Mouse (Mus musculus): ENCODE data around the gene Olfm1. TPM values are rescaled to one million over a fixed set of nuclear protein-coding genes. Genes with fewer than 3 reads are reported as not detected.

The Olfm1 gene
- total and polyA plus RNA-seq, 2 experiments from 2014 or later = 4.0 to 4.7 TPM

DNA sequence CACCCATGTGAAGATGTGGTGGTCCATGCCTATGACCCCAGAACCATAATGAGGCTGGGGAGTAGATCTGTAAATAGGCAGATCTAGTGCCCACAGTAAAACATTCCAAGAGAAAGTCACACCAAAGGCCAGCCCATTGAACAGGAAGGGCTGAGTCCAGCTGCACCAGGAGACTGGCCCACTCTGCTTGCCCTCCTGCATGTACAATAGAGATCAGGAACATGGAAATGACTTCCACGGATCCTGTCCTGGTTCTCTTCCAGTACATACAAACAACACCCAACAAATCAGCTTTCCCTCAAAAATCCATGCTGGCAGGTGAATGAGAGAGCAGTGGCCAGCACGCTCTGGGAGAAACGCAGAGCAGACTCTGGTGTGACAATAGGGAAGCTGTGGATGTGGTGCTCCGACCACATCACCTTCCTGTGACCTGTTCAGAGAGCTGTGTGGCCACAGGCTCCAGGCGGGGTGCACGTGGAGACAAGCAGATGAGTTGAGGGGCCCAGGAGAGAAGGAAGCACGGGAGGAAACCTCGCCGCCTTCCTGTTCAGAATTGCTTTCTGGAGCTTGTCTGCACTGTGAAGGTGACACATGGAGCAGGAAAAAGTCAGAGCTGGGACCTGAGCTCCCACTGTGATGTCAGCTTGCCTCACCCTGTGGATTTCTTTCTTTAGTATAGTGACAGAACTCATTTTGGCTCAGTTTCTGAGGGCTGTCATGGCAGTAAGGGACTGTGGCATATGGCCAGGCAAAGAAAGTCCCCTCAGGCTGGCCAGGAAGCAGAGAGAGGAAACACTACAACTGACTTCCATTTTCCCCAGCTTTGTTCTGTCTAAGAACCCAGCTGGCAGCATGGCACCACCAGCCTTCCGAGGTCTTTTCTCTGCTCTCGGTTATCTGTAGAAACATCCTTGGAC, 19.3 kb upstream of the Olfm1 start:
- H3K9me3 ChIP-seq (replicated peaks; ENCODE audit: control insufficient read depth, low read length) = no peaks in the 10 kb centered on the region
- H3K27me3 ChIP-seq (ENCODE audit: control insufficient read depth, insufficient read depth, low read length) = no peaks in the 10 kb centered on the region
- no peak for TF ChIP-seq CTCF (IDR thresholded peaks at IDR 0.05; ENCODE audit: low read depth)
- no peak for TF ChIP-seq EP300 (IDR thresholded peaks at IDR 0.05; ENCODE audit: low read depth)
- no peaks in the 10 kb centered on the region for H3K36me3 ChIP-seq (replicated peaks; ENCODE audit: control insufficient read depth, insufficient read depth, low read length)
- H3K4me1 ChIP-seq (ENCODE audit: control insufficient read depth, insufficient read depth) = no peaks in the 10 kb centered on the region
- DNase-seq (ENCODE audit: low spot score) (no peak), ATAC-seq (ENCODE audit: insufficient read depth, low read depth) (no peak)
- no peak overlapping the region for H3K4me2 ChIP-seq (ENCODE audit: low read depth, low read length)
- H3K27ac ChIP-seq (ENCODE audit: low read depth) = no peak overlapping the region
- WGBS = 46% methylated on average over 11 of the region's 11 CpGs
- H3K4me3 ChIP-seq (ENCODE audit: low read depth, low read length) = no peak overlapping the region
- H3K9ac ChIP-seq (replicated peaks; ENCODE audit: low read depth, low read length) = no peak overlapping the region

GRCm38 (mm10) chr2:28174441-28174840, 18.4 kb upstream of the Olfm1 start:
- DNase-seq (ENCODE audit: low spot score) = no peak

DNA sequence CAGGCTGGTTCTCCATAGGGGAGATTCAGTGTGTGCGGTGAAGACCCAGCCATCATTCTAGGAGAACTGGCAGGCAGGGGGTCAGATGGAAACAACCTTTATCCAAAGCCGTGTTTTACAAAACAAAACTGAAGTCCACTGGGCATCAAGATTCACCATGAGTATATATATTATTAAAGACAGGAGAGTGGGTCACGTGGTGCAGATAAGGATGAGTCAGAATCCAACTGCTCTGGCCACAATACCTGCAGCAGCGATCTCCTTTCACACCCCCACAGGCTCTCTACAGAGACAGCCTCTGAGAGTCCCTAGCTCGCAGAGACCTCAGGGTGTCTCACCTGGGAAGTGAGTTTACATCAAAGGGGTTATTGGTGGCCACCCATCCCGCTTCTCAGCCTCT, 14.2 kb upstream of the Olfm1 start:
- H3K27ac ChIP-seq (ENCODE audit: low read depth) = no peak overlapping the region
- TF ChIP-seq CTCF (IDR thresholded peaks at IDR 0.05; ENCODE audit: low read depth) (no peak), EP300 (IDR thresholded peaks at IDR 0.05; ENCODE audit: low read depth) (no peak)
- WGBS = 55% methylated on average over 6 of the region's 6 CpGs
- no peak for DNase-seq (ENCODE audit: low spot score)
- H3K9me3 ChIP-seq (replicated peaks; ENCODE audit: control insufficient read depth, low read length) = no peaks in the 10 kb centered on the region
- no peak for ATAC-seq (ENCODE audit: insufficient read depth, low read depth)
- H3K4me3 ChIP-seq (ENCODE audit: low read depth, low read length) = no peak overlapping the region
- H3K9ac ChIP-seq (replicated peaks; ENCODE audit: low read depth, low read length) = no peak overlapping the region
- no peaks in the 10 kb centered on the region for H3K27me3 ChIP-seq (ENCODE audit: control insufficient read depth, insufficient read depth, low read length)
- H3K4me2 ChIP-seq (ENCODE audit: low read depth, low read length) = no peak overlapping the region
- H3K4me1 ChIP-seq (ENCODE audit: control insufficient read depth, insufficient read depth) = no peaks in the 10 kb centered on the region
- no peaks in the 10 kb centered on the region for H3K36me3 ChIP-seq (replicated peaks; ENCODE audit: control insufficient read depth, insufficient read depth, low read length)

More at GRCm38 (mm10) chr2:28174441-28174840, 18.4 kb upstream of the Olfm1 start:
- H3K9me3 ChIP-seq (replicated peaks; ENCODE audit: control insufficient read depth, low read length) = no peaks in the 10 kb centered on the region
- no peak for TF ChIP-seq CTCF (IDR thresholded peaks at IDR 0.05; ENCODE audit: low read depth)
- no peak for TF ChIP-seq EP300 (IDR thresholded peaks at IDR 0.05; ENCODE audit: low read depth)
- H3K4me2 ChIP-seq (ENCODE audit: low read depth, low read length) = no peak overlapping the region
- no peak overlapping the region for H3K9ac ChIP-seq (replicated peaks; ENCODE audit: low read depth, low read length)
- no peak overlapping the region for H3K27ac ChIP-seq (ENCODE audit: low read depth)
- no peak for ATAC-seq (ENCODE audit: insufficient read depth, low read depth)
- H3K4me1 ChIP-seq (ENCODE audit: control insufficient read depth, insufficient read depth) = no peaks in the 10 kb centered on the region
- no peaks in the 10 kb centered on the region for H3K36me3 ChIP-seq (replicated peaks; ENCODE audit: control insufficient read depth, insufficient read depth, low read length)
- no peak overlapping the region for H3K4me3 ChIP-seq (ENCODE audit: low read depth, low read length)
- no peaks in the 10 kb centered on the region for H3K27me3 ChIP-seq (ENCODE audit: control insufficient read depth, insufficient read depth, low read length)
- WGBS = 59% methylated on average over 3 of the region's 3 CpGs

- no peak overlapping the region for H3K27ac ChIP-seq (ENCODE audit: low read depth)
- no peaks in the 10 kb centered on the region for H3K9me3 ChIP-seq (replicated peaks; ENCODE audit: control insufficient read depth, low read length)
- H3K27me3 ChIP-seq (ENCODE audit: control insufficient read depth, insufficient read depth, low read length) = no peaks in the 10 kb centered on the region
- ATAC-seq (ENCODE audit: insufficient read depth, low read depth) = no peak
- H3K9ac ChIP-seq (replicated peaks; ENCODE audit: low read depth, low read length) = no peak overlapping the region
- TF ChIP-seq EP300 (IDR thresholded peaks at IDR 0.05; ENCODE audit: low read depth) = no peak
- no peak for TF ChIP-seq CTCF (IDR thresholded peaks at IDR 0.05; ENCODE audit: low read depth)
- DNase-seq (ENCODE audit: low spot score) = no peak
- H3K36me3 ChIP-seq (replicated peaks; ENCODE audit: control insufficient read depth, insufficient read depth, low read length) = no peaks in the 10 kb centered on the region
- H3K4me3 ChIP-seq (ENCODE audit: low read depth, low read length) = no peak overlapping the region
- WGBS = 67% methylated on average over 3 of the region's 3 CpGs
- H3K4me1 ChIP-seq (ENCODE audit: control insufficient read depth, insufficient read depth) = no peaks in the 10 kb centered on the region
- H3K4me2 ChIP-seq (ENCODE audit: low read depth, low read length) = no peak overlapping the region
These were observed 12.7 kb upstream of the Olfm1 start for GRCm38 (mm10) chr2:28180053-28180452.

- H3K27ac ChIP-seq (ENCODE audit: low read depth) = no peak overlapping the region
- TF ChIP-seq EP300 (IDR thresholded peaks at IDR 0.05; ENCODE audit: low read depth) (no peak), CTCF (IDR thresholded peaks at IDR 0.05; ENCODE audit: low read depth) (no peak)
- H3K9ac ChIP-seq (replicated peaks; ENCODE audit: low read depth, low read length) = no peak overlapping the region
- no peak overlapping the region for H3K4me3 ChIP-seq (ENCODE audit: low read depth, low read length)
- WGBS = 45% methylated on average over 8 of the region's 8 CpGs
- 0 out of 2 replicates have a peak, but pooled peaks cover 3% of the 10 kb centered on the region for H3K4me1 ChIP-seq (ENCODE audit: control insufficient read depth, insufficient read depth)
- H3K27me3 ChIP-seq (ENCODE audit: control insufficient read depth, insufficient read depth, low read length) = peaks cover 18% of the 10 kb centered on the region
- no peaks in the 10 kb centered on the region for H3K36me3 ChIP-seq (replicated peaks; ENCODE audit: control insufficient read depth, insufficient read depth, low read length)
- no peaks in the 10 kb centered on the region for H3K9me3 ChIP-seq (replicated peaks; ENCODE audit: control insufficient read depth, low read length)
- H3K4me2 ChIP-seq (ENCODE audit: low read depth, low read length) = no peak overlapping the region
- DNase-seq (ENCODE audit: low spot score) (no peak), ATAC-seq (ENCODE audit: insufficient read depth, low read depth) (no peak)
These were observed 4.3 kb upstream of the Olfm1 start for GRCm38 (mm10) chr2:28188398-28188944.

Data from heart, postnatal 0 days (tissue).